In genomic region chr1:78657671-78658440, GRCm38 (mm10) we compare ENCODE assay signal across 8 mouse cellular contexts. TPM values are rescaled to one million over a fixed set of nuclear protein-coding genes. Genes with fewer than 3 reads are reported as not detected.
DNase-seq lines count a peak whose midpoint lies in the region; ATAC-seq lines count a peak whose summit lies in the region.

Acsl3 (plus strand) TSS chr1:78657825.
Utp14b (plus strand) TSS chr1:78658038.

- H3K27me3 ChIP-seq in hindbrain, embryonic 14.5 days (ENCODE audit: control insufficient read depth, insufficient read depth, low read length) = no peaks in the 10 kb centered on the region

- no peaks in the 10 kb centered on the region for H3K36me3 ChIP-seq in hindbrain, embryonic 14.5 days (replicated peaks; ENCODE audit: control insufficient read depth, insufficient read depth)

- peak within 1 kb of the TSS; percentile 83 for H3K4me3 ChIP-seq in hindbrain, embryonic 14.5 days (replicated peaks; ENCODE audit: low read length)

- H3K4me1 ChIP-seq in hindbrain, embryonic 14.5 days (replicated peaks; ENCODE audit: control insufficient read depth, insufficient read depth, low read length) = peaks cover 27% of the 10 kb centered on the region

- DNase-seq in T-cell, adult 2 months (ENCODE audit: low spot score) = peak; percentile 88
- peak; percentile 97 to 98 for DNase-seq in cerebellum, postnatal 25 days
- peak; percentile 91 to 97 for DNase-seq in frontal cortex, postnatal 25 days (ENCODE audit: low spot score in 2 of 2)
- peak; percentile 97 for DNase-seq in hindbrain, embryonic 14.5 days (ENCODE audit: low spot score)
- peak; percentile 95 to 97 for DNase-seq in layer of hippocampus, postnatal 36 days
- peak; percentile 97 for DNase-seq in lung, postnatal 25 days (ENCODE audit: low spot score)
- DNase-seq in retina, adult 2 months (ENCODE audit: low read depth, low spot score) = peak; percentile 92
- peak; percentile 95 for DNase-seq in thymus, postnatal 25 days

- H3K4me2 ChIP-seq in hindbrain, embryonic 14.5 days (replicated peaks) = peak within 1 kb of the TSS; percentile 63

- peak within 1 kb of the TSS; percentile 94 for H3K9ac ChIP-seq in hindbrain, embryonic 14.5 days

- under 1% methylated on average over 100 of the region's 104 CpGs for WGBS in hindbrain, embryonic 14.5 days

- ATAC-seq in hindbrain, embryonic 14.5 days (ENCODE audit: low FRiP score) = peak; percentile 100

- peak within 1 kb of the TSS; percentile 98 for H3K27ac ChIP-seq in hindbrain, embryonic 14.5 days

- H3K9me3 ChIP-seq in hindbrain, embryonic 14.5 days (ENCODE audit: control insufficient read depth, low read length) = no peaks in the 10 kb centered on the region

RNA-seq across cellular contexts. Expression of gene Acsl3, which starts in this region (rescaled TPM):
- 109 and 138 TPM in 2 replicates for polyA plus RNA-seq in hindbrain, embryonic 14.5 days (2014; fragmentation: Nextera tagmentation; extraction: Ambion mirVana)
- 100 to 1,000 TPM; 174 to 180 TPM for total RNA-seq in layer of hippocampus, postnatal 36 days (2021)

RNA-seq across cellular contexts. Expression of gene Utp14b, which starts in this region (rescaled TPM):
- polyA plus RNA-seq in hindbrain, embryonic 14.5 days (2014; fragmentation: Nextera tagmentation; extraction: Ambion mirVana) = 2.9 and 4.3 TPM in 2 replicates
- 10 to 100 TPM; 22.5 to 25.7 TPM for total RNA-seq in layer of hippocampus, postnatal 36 days (2021)

Comparison
In these comparisons a context has a peak if more than half of its experiments do, and no peak if none do; other contexts are left out.
1. Peak in every context shown above with its lines: DNase-seq, ATAC-seq, H3K4me3 ChIP-seq and H3K27ac ChIP-seq.